Mouse (Mus musculus): ENCODE data around the gene Zfp385b.

GRCm38 (mm10) chr2:77440591-77440990, 378.8 kb downstream of the Zfp385b start:
- TF ChIP-seq CTCF (IDR thresholded peaks at IDR 0.05; ENCODE audit: borderline replicate concordance, insufficient read depth, low read length) (no peak), POLR2A (IDR thresholded peaks at IDR 0.05; ENCODE audit: low read depth, low read length) (no peak)

Measured in embryonic fibroblast, embryonic 13.5 days (primary cell).